Mouse (Mus musculus): ENCODE measurements at regions not wholly inside any gene's neighbourhood (a gene's known extent, or its start where the extent isn't known, plus 50 kb on each side); places are given as distances from the start of the nearest gene placed in this dataset.

DNA sequence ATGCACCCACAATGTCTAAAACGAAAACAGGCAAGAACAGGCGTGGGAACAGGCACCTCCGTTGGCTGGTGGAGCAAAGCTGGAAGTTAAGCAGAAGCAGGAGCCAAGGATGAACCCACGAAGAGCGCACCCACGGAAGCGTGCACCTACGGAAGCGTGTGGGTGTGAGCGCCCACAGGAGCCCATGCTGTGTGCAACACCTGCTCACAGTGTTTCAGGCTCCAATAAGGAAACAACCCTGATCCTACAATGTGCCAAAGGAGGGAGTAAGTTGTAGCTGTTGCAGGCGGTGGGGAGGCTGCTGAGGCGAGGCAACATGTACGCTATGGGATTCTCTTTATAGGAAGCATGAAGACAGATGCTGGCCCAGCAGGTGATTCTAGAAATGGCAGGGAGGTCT lies 74.6 kb downstream of the Gm5294 start:
- no peak for TF ChIP-seq CTCF (IDR thresholded peaks at IDR 0.05; ENCODE audit: low read depth)
- no peak overlapping the region for H3K9ac ChIP-seq (ENCODE audit: low read depth, low read length)
- H3K27me3 ChIP-seq (ENCODE audit: insufficient read depth, low read length), result no peaks in the 10 kb centered on the region
- WGBS, result 91% methylated on average over 13 of the region's 13 CpGs
- H3K9me3 ChIP-seq (replicated peaks; ENCODE audit: low read length), result no peaks in the 10 kb centered on the region
- no peaks in the 10 kb centered on the region for H3K4me1 ChIP-seq (replicated peaks; ENCODE audit: insufficient read depth, low read length)
- ATAC-seq (replicated peaks; ENCODE audit: low FRiP score, low read depth), result no peak
- H3K36me3 ChIP-seq (ENCODE audit: insufficient read depth, low read length), result no peaks in the 10 kb centered on the region
- no peak overlapping the region for H3K4me3 ChIP-seq (replicated peaks; ENCODE audit: low read depth, low read length)
- no peak for DNase-seq (ENCODE audit: low spot score)
- no peak overlapping the region for H3K4me2 ChIP-seq (ENCODE audit: low read length)
- no peak overlapping the region for H3K27ac ChIP-seq

DNA sequence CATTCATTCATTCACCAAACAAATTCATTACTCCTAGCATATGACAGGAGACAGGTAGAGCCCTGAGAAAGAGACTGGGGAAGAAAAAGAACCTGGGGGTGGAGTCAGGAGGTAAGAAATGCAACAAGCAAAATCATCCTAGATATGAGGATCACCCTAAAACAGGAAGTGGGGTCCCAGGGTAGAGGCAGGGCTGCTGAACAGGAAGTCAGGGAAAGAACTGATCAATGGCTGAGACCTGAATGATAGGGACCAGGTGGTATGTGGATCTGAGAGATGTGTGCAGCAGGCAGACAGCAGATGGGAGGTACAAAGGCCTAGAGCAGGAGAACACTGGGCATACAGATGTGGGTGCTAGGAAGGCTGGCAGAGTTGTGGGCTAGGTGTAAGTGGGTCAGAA lies 77.4 kb downstream of the Gm5294 start:
- H3K36me3 ChIP-seq (ENCODE audit: insufficient read depth, low read length), result no peaks in the 10 kb centered on the region
- no peaks in the 10 kb centered on the region for H3K9me3 ChIP-seq (replicated peaks; ENCODE audit: low read length)
- no peak for TF ChIP-seq CTCF (IDR thresholded peaks at IDR 0.05; ENCODE audit: low read depth)
- no peak overlapping the region for H3K4me3 ChIP-seq (replicated peaks; ENCODE audit: low read depth, low read length)
- ATAC-seq (replicated peaks; ENCODE audit: low FRiP score, low read depth) (no peak), DNase-seq (ENCODE audit: low spot score) (no peak)
- H3K27me3 ChIP-seq (ENCODE audit: insufficient read depth, low read length), result no peaks in the 10 kb centered on the region
- no peak overlapping the region for H3K27ac ChIP-seq
- H3K4me2 ChIP-seq (ENCODE audit: low read length), result no peak overlapping the region
- H3K4me1 ChIP-seq (replicated peaks; ENCODE audit: insufficient read depth, low read length), result no peaks in the 10 kb centered on the region
- no peak overlapping the region for H3K9ac ChIP-seq (ENCODE audit: low read depth, low read length)

DNA sequence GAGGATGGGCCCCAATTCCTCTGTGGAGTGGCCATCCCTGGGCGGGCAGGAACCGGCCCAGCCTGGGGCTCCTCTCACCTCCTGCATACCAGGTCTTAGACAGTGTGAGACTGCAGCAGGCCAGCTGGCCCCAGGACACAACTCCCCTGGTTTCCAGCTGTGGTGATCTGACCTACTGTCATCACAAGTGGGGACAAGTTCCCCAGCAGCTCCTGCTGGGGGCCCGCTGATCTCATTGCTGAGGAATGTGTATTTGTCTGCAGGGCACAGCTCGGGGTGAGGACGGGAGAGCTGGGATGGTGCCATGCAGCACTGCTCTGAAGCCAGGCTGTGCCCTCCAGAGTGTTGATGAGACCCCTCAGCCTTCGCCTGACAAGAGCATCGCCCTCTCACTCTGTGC lies 78.6 kb downstream of the Gm5294 start:
- Histone ChIP-seq H3K9me3 (replicated peaks; ENCODE audit: low read length) (no peaks in the 10 kb centered on the region), H3K4me3 (replicated peaks; ENCODE audit: low read depth, low read length) (no peak overlapping the region), H3K27me3 (ENCODE audit: insufficient read depth, low read length) (no peaks in the 10 kb centered on the region), H3K4me1 (replicated peaks; ENCODE audit: insufficient read depth, low read length) (no peaks in the 10 kb centered on the region), H3K27ac (no peak overlapping the region), H3K4me2 (ENCODE audit: low read length) (no peak overlapping the region), H3K9ac (ENCODE audit: low read depth, low read length) (no peak overlapping the region), H3K36me3 (ENCODE audit: insufficient read depth, low read length) (no peaks in the 10 kb centered on the region)
- no peak for TF ChIP-seq CTCF (IDR thresholded peaks at IDR 0.05; ENCODE audit: low read depth)
- WGBS, result 38% methylated on average over 7 of the region's 7 CpGs
- DNase-seq (ENCODE audit: low spot score) (no peak), ATAC-seq (replicated peaks; ENCODE audit: low FRiP score, low read depth) (no peak)

DNA sequence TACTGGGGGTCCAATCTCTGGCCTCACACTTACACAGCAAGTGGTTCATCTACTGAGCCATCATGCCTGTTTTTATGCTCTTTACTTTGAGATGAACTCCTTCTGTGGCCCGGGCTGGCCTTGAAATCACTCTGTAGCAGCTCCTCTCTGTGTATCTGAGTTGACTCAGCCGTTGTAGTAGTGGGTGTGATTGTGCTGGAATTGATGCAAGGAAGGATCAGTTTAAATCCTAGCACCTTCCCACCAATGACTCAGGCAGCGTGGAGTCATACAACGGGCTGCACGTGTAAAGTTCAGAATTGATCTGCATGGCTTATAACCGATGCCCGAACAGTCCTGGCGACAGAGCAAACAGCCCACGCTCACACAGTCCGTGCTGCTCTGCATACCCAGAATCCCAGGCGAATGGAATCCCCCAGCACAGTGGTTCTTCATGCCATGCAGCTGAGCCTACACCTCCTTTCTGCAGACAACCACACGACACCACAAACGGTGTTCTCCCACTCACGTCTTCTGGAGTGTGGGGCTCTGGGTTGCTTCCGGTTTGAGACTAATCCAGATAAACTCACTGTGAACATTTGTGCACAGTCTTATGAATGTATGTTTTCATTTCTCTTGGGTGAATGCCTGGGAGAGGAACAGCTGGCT lies 81.2 kb downstream of the Gm5294 start:
- no peak overlapping the region for H3K27ac ChIP-seq
- no peak overlapping the region for H3K4me2 ChIP-seq (ENCODE audit: low read length)
- 76% methylated on average over 15 of the region's 15 CpGs for WGBS
- DNase-seq (ENCODE audit: low spot score) (no peak), ATAC-seq (replicated peaks; ENCODE audit: low FRiP score, low read depth) (no peak)
- no peak for TF ChIP-seq CTCF (IDR thresholded peaks at IDR 0.05; ENCODE audit: low read depth)
- no peak overlapping the region for H3K9ac ChIP-seq (ENCODE audit: low read depth, low read length)
- no peak overlapping the region for H3K4me3 ChIP-seq (replicated peaks; ENCODE audit: low read depth, low read length)
- no peaks in the 10 kb centered on the region for H3K27me3 ChIP-seq (ENCODE audit: insufficient read depth, low read length)
- H3K36me3 ChIP-seq (ENCODE audit: insufficient read depth, low read length), result no peaks in the 10 kb centered on the region
- no peaks in the 10 kb centered on the region for H3K4me1 ChIP-seq (replicated peaks; ENCODE audit: insufficient read depth, low read length)
- no peaks in the 10 kb centered on the region for H3K9me3 ChIP-seq (replicated peaks; ENCODE audit: low read length)

DNA sequence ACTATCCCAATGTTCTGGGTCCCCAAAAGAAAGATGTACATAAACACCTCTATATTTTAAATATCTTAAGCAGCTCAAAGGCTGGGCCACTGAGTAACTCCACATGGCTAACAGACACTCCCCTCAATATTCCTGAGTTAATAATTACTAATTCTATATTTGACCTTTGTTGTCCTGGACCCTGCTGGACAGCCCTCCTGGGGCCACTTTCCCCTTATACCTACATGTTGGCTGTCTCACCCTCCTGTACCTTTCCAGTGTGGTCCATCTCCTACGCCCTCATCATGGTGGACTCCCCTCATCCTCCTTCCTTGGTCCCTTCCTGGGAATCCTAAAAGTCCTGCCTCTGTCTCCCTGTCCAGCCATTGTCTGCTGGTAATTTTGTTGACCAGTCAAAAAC lies 82.4 kb downstream of the Gm5294 start:
- Histone ChIP-seq H3K27ac (no peak overlapping the region), H3K4me2 (ENCODE audit: low read length) (no peak overlapping the region), H3K4me1 (replicated peaks; ENCODE audit: insufficient read depth, low read length) (no peaks in the 10 kb centered on the region), H3K27me3 (ENCODE audit: insufficient read depth, low read length) (no peaks in the 10 kb centered on the region), H3K4me3 (replicated peaks; ENCODE audit: low read depth, low read length) (no peak overlapping the region), H3K9ac (ENCODE audit: low read depth, low read length) (no peak overlapping the region), H3K36me3 (ENCODE audit: insufficient read depth, low read length) (no peaks in the 10 kb centered on the region), H3K9me3 (replicated peaks; ENCODE audit: low read length) (no peaks in the 10 kb centered on the region)
- no peak for DNase-seq (ENCODE audit: low spot score)
- 88% methylated on average over 1 of the region's 1 CpGs for WGBS
- TF ChIP-seq CTCF (IDR thresholded peaks at IDR 0.05; ENCODE audit: low read depth), result no peak
- ATAC-seq (replicated peaks; ENCODE audit: low FRiP score, low read depth), result no peak

DNA sequence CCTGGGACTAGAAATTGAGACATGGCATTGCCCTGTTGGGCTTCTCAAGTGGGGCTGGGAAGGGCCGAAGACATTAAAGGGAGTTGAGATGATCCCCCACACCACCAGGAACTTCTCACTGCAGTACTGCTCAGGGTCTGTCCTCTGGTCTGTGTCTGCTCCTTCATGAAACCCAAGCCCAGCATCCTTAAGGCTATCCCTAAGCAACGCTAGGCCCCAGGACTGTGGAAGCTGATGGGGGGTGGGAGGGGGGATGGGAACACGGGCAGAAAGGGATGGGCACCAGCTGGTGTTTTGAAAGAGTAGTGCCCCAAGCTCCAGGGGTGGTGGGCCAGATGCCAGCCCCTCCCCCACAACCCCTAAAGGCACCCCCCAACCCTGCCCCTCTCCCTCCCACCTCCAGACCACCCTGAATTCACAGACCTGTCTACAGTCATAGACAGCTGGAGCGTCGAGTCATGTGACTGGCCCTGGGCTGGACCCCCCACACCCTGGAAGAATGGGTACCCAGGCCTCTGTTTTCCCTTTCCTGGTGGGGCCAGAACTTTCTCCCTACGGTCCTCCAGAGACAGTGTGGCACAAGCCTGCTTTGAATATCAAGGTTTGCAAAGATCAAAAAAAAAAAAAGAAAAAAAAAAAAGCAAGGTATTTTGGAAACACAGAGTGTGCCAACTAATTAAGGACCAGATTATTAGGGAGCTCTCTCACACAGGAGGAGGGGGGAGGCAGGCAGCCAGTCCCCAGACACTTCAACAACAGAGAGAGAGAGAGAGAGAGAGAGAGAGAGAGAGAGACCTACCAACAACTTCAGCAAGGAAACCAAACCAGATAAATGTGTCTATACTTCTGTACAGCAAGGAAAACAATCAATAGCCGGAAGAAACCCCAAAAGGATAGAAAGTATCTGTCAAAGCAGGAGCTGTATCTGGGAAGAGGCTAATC lies 85.1 kb downstream of the Pdgfa start:
- no peak overlapping the region for H3K9ac ChIP-seq (ENCODE audit: low read depth, low read length)
- WGBS, result 63% methylated on average over 7 of the region's 7 CpGs
- H3K27ac ChIP-seq, result no peak overlapping the region
- ATAC-seq (replicated peaks; ENCODE audit: low FRiP score, low read depth), result no peak
- H3K4me2 ChIP-seq (ENCODE audit: low read length), result no peak overlapping the region
- H3K4me3 ChIP-seq (replicated peaks; ENCODE audit: low read depth, low read length), result no peak overlapping the region
- H3K9me3 ChIP-seq (replicated peaks; ENCODE audit: low read length), result no peaks in the 10 kb centered on the region
- no peaks in the 10 kb centered on the region for H3K27me3 ChIP-seq (ENCODE audit: insufficient read depth, low read length)
- no peak for TF ChIP-seq CTCF (IDR thresholded peaks at IDR 0.05; ENCODE audit: low read depth)
- DNase-seq (ENCODE audit: low spot score), result no peak
- H3K4me1 ChIP-seq (replicated peaks; ENCODE audit: insufficient read depth, low read length), result no peaks in the 10 kb centered on the region
- H3K36me3 ChIP-seq (ENCODE audit: insufficient read depth, low read length), result no peaks in the 10 kb centered on the region
